Mouse (Mus musculus) small intestine, adult 10 weeks (tissue): Measurements from ENCODE around the gene Kmt2c. TPM values are rescaled to one million over a fixed set of nuclear protein-coding genes. Genes with fewer than 3 reads are reported as not detected.

Experiments
- polyA plus RNA-seq: library from polyadenylated mRNA; stranded (reverse); fragments of 350-450 nt; fragmentation: Illumina TruSeq; extraction: RNeasy Lipid Tissue Mini Kit (QIAGEN cat#74804); gene quantifications from one replicate; pipeline ENCODE4 v1.2.3, GENCODE M21; 2014; ENCODE audit warnings: low replicate concordance

Gene Kmt2c
- polyA plus RNA-seq, result 38.7 TPM

GRCm38 (mm10) chr5:25498346-25498820 is at the start of gene Kmt2c:
Kmt2c (minus strand) TSS chr5:25498783.

GRCm38 (mm10) chr5:25515767-25516166 is 17.2 kb upstream of the Kmt2c start, which contains the start of gene Cct8l1:
Cct8l1 (plus strand) TSS chr5:25516067.

GRCm38 (mm10) chr5:25222752-25223702 is 275.6 kb downstream of the Kmt2c start, which contains the start of gene E130116L18Rik:
E130116L18Rik (minus strand) TSS chr5:25223153.

Other genes with a start within 250 kb of the Kmt2c start
- gene Cct8l1, start 17.3 kb upstream of the Kmt2c start, polyA plus RNA-seq, result not detected
- gene Xrcc2, start 207.0 kb upstream of the Kmt2c start, polyA plus RNA-seq, result 2.0 TPM